Mouse (Mus musculus) embryo, embryonic 10.5 days (tissue): Measurements from ENCODE around the gene Apba2.

ENCODE experiments used
- DNase-seq: peaks from one replicate; pipeline ENCODE4 v3.0.0-alpha.2; 2015; ENCODE audit warnings: low spot score

The Apba2 gene

DNA sequence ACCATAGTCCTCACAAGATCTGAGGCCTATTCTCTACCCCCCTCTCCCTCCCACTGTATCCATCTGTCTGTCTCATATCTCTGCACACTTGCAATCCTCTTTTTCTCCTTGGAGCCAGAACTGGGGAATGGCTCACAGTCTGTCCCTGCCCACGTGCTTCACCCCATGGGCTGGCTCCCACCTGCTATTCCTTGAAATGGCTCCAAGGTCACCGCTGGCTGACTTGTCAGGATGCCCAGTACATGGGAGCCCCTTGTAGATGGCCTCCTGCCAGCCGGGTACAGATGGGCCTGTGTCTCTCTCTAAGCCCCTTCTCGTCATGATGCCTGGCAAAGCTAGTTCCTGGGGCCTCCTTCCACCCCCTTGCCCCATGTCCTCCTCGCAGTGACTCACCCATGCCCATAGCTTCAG lies 226.7 kb downstream of the Apba2 start:
- DNase-seq: no peak

DNA sequence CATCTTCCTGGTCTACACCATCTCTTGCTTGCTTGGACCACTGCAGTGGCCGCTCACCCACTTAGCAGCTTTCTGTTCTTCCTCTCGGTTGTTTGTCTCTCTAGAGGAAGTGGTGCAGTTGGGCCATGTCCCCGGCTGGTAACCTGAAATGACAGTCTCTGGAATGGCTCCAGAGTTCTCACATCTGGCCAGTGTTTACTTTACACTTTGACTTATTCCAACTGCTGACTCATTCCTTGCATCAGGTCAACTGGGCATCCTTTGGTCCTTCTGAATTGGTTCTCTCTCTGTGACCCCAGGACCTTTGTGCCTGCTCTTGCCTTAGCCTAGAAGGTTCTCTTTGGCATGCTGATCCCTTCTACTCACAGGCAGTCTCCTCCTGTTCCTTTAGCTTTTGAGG lies 227.3 kb downstream of the Apba2 start:
- no peak for DNase-seq

DNA sequence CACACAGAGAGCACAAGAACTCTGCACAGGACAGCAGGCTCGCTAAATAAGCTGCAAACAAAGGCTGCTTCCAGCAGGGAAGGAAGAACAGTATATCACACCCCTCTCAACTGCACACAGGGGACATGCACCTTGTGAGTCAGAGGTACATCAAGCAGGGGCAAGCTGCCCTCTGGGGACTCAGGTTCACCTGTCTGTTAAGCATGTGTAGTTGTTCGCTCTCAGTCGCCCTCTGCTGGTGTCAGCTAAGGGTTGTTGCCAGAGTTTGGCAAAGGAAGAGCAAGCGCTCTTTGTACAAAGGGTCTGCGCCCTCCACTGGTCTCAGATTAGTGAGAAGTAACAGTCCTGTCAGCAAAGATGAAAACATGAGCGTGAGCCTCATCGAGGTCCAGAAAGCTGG lies 228.3 kb downstream of the Apba2 start:
- DNase-seq: peak; percentile 83

DNA sequence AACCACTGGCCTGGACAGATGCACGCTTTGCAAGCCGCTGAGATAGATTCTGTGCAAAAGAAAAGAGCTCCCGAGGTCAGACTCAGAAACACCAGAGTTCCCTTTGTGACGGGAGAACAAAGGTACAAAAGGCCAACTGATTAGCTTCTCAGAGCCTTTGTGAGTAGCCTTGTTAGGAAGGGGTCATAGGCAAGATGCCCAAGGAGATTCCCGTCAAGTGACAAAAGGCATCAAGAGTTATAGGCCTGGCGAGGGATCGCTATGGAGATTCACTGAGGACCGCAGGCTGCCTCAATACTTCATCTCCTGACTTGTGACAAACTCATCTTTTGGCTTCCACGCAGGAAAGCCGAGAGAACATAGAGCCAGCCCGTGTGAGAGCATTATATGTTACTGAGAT lies 237.6 kb downstream of the Apba2 start:
- DNase-seq: peak; percentile 80

DNA sequence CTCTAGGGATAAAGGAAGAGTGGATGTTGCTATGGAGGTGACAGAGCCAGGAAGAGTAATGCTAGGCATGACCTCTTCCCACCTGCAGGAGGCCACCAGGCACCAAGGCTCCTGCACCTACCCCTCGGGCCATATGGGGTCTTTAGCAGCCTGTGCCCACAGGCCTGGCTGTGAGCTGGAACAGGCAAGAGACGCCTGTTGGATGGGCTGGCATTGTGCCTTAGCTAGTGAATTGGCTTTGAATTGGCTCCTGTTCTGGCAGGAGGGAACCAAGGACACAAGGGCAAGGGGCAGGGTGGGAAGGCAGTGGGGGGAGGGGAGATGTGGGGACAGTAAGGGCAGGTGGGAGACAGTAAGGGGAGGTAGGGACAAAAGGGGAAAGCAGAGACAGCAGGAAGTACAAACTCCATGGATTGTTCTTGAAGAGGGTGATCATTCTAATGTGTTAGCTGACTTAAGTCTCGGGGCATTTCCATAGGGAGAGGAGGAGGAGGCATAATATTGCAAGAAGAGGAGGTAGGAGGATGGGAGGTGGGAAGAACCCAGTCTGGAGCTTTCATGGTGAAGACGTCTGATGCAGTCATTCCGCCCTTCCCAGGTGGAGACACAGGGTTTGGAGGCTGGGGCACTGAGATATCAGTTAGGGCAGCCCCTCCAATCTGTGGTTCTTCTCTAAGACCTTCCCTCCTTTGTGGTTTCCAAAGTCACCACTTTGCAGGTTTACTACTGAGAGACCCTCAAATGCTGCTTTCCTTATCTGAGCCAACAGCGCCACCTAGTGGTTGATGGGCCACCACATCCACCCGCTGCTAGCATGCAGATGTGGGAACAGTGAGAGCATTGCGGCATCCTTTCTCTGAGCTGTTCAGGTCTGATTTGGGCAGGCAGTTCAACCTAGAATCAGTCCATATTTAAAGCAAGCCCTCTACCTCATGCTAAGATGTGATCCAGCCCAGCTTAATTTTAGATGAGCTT lies 240.1 kb downstream of the Apba2 start:
- DNase-seq: peak; percentile 94

DNA sequence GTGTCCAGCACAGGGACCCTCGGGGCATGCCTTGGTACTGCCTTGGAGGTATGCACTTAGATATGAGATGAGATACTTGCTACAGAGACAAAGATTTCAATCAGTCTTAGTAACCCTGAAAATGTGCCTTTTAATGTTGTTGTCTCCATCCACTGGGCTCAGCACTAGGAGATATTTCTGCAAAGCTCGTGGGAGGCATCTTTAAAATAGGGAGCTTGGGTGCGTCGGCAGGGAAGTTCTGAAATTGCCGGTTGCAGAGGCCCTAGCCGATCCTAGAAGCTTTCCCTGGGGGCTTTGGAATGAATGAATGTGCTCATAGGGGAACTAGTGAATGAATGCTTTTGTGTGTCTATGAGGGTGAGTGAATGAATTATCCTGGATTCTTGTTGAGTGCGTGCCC lies 242.1 kb downstream of the Apba2 start:
- no peak for DNase-seq

DNA sequence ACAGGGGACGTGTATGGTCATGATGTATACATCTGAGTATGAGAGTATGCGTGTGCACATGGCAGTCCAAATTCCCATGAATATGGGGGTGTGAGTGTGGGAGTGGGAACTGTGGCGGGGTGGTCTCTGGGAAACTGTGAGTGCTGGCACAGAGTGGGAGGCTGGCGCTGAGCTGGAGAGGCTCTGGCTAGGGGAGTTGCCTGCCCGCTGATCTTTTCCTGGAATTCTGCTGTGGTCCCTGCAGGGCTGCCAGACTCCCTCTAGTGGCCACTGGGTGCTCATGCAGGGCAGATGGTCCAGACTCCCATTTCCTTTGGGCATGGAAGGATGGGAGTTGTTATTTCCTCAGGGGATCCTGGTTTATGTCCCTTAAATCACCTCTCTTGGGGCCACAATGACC lies 250.0 kb downstream of the Apba2 start:
- DNase-seq: peak; percentile 86

DNA sequence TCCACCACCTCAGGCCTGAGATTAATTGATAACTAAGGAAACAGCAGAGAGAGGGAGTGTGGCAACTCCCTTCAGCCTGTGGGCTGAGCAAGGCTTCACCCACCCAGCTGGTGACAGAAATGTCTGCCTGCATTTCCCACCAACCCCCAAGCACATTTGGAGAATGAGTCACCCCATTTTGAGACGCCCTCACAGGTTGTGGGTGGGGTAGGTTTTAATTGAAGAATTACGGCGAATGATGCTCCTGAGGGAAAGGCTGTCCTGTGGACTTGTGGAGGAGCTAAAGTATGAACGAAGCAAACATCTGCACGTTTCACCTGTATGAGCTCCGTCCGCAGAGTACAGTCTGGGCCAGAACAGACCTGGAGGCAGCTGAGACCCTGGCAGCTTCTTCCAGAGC lies 250.6 kb downstream of the Apba2 start:
- DNase-seq: no peak

DNA sequence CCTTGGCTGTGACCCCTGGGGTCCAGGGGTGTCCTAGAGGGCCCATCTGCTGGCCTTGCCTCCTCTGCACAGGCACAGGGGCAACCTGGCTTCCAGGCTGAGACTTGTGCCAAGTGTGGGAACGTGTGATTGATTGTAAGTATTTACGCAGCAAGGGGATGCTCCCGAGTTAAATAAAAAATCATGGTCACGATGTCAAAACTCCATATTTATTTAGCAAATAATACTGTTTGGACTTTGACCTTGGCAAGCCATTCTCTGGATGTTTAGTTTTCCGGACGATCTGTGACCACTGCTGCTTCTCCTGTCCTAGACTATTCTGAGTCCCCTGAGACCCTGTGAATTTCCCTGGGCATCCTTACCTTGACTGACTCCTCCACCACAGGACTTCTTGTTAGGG lies 252.2 kb downstream of the Apba2 start:
- DNase-seq: no peak

DNA sequence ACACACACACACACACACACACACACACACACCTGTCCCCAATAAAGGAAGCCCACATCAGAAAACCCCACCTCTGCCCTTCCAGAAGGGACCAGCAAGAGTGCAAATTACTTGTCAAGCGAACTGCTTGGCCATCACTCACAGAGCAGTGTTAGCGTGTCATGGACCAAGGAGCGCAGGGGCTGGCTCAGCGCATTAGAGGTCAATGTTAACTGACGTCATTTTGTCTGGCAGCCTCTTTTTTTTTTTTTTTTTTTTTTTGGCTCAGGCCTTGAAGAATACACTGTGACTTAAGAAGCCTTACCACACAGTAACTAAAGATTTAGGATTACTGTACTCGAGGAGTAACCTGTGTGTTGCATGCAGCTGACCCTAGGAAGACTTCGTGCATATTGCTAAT lies 252.7 kb downstream of the Apba2 start:
- no peak for DNase-seq

DNA sequence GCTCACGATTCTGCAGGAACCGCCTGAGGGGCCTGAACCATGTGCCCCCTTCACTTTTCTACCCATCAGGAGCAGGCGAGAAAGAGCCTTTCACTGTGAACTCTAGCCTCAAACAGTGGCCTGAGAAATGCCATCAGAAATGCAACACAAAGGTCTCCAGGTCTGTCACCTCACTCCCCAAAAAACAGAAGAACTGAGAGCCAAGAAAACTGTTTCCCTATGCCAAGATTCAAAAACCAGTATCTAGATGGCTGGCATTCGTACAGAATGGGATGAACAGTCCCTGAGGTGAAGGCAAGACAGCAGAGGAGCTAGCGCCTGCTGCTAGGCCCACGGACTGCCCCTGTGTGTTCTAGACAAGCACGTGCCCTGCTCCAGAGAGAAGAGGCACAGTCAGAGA lies 253.6 kb downstream of the Apba2 start:
- no peak for DNase-seq

DNA sequence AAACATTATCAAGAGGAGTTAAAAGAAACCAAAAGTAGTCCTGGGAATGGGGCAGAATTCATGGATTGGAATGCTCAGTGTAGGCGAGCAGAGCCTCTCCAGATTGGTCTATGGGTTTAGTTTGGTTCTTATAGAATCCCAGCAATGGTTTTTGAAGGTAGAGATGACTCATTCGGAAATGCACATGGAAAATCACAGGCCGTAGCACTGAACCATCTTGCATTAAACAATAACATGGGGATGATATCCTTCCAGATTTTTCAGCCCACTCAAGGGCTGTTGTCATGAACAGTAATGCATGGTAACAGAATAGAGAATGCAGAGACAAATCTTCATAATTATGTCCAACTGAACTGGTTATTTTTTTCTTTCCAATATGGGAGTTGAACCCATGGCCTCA lies 264.1 kb downstream of the Apba2 start:
- DNase-seq: no peak

DNA sequence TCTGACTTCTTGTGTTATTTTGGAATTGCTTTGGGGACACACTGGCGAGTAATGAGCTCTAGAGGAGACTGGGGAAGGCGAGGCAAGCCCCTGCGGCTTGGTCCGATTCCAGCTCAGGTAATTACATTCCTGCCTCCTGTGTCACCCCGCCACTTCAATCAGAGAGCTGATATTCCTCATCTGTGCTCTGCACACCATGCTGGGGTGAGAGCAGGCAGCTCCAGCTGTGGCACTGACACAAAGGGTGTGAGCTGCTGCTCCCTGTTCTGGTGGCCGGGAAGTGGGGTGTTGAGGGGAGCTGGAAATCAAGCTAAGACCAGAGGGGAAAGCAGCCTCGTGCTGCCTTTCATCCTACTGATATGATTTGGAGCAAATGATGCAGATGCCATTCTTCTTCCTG lies 268.3 kb downstream of the Apba2 start:
- no peak for DNase-seq

DNA sequence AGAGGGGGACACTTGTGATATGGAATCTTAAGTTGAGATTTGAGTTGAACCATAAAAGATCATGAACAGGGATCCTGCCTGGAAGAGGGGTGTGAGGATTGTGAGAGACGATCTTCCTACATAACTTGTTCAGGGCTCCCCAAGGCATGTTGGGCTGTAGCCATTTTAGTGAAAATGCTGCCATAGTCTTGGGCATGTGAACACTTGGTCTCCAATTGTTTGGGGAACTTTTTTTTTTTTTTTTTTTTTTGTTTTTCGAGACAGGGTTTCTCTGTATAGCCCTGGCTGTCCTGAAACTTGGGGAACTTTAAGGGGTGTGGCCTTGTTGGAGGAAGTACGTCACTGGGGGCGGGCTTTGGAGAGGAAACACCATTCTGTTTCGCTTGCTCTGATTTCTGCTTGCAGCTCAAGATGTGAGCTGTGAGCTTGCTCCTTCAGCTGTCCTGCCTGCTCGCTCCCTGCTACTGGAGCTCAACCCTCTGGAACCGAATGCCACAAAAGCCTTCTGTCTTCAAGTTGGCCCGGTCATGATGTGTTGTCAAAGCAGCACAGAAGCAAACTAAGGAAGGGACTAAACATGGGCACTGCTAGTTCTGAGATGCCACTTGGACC lies 269.4 kb downstream of the Apba2 start:
- peak; percentile 38 for DNase-seq

DNA sequence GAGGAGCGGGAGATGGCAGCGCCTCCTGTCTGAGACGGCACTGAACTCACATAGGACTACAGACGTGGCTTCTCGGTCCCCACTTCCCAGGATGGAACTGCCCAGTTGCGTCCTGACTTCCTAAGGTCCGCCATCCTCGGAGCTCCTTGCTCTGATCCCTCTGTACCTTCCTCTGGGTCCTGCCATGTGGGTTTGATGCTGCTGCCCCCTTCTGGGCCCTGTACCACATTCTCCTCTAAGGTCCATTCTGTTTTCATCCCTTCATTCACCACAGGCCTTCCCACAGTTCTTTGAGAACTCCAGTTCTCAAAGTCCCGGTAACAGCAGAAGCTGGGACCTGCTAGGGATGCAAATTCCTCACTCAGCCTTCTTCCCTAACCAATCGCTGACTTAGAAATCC lies 272.0 kb downstream of the Apba2 start:
- DNase-seq: peak; percentile 33

DNA sequence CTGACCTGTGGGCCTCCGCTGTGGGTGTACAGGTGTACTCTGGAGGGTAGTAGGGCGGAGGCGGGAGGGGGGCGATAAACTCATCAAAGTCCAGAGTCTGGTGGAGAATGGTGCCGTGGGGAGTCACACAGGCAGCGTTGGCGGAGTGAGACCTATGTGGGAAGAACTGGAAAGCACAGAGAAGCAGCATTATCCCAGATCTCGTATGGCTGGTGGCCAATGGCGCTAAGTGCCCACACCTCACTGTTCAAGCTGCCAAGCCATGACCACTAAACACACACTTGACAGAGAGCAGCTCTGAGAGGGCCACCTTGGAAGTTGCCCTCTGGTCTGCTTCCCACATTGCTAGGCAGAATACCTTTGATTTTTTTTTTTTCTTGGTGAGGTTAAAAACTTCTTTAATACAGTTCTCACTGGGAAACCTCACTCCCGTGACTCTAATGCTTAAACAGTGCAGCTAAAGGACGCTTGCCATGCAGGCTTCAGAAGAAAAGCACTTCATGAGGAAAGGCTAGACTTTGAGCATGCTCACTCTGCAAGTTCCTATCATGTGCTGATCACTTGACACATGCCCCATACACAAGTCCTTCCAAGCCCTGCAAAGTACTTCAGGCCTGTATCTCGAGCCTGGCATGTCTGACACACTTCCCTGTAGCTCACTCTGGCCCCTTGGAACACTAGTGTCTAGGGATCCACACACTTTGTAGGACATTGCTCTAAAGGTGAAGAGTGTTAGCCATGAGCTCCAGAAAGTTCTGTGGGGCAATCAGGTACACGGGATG lies 275.4 kb downstream of the Apba2 start:
- DNase-seq: no peak

DNA sequence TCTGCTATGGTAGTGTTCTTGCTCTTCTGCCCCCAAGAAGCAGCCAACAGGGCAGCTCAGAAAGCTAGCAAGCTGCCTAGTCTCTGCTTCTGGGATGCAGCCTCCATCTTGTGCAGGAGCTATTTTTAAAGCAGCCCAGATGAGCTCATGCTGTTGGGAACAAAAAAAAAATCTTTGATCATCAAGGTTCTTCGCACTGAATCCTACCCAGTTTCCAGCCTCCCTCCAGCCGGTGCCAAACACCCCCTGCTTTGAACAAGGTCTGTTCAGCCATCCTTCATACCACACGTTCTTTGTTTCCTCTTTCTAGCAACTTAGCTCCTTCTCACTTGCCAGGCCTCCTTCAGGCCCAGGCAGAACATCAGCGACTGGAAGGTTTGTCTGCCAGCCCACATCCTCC lies 278.0 kb downstream of the Apba2 start:
- no peak for DNase-seq

DNA sequence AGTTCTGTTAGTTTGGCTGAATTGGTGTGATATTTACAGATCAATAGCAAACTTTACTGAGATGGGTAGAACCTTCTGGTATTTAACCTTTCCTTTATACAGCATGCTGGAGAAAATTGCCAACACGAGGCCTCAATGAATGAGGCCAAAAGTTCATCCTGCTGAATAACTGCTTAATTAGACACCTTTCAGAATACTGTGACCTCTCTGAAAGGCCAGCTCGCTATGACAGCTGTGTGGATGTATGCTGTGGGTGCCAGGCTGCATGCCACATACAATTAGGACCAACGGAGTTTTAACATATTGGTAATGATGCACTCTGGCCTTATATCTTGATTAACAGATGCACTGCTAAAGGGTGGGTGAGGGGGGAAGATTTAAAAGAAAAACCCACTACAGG lies 283.5 kb downstream of the Apba2 start:
- DNase-seq: no peak

DNA sequence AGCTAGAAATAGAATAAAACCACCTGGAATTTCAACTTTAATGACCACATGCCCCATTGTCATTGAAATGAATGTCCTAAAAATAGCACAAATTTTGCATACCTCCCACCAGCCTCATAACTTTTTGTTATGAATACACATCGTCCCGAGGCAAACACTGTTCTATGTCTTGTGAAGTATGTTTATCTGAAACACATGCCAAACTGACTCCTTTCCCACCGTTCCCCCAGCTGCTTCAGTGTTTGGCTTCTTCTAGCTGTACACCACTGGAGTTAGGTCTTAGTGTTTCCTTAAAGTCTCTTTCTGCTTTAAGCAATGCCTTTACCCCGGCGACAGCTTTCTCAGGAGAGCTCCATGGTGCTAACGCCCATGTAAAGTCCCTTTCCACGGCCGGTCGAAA lies 289.6 kb downstream of the Apba2 start:
- DNase-seq: no peak

DNA sequence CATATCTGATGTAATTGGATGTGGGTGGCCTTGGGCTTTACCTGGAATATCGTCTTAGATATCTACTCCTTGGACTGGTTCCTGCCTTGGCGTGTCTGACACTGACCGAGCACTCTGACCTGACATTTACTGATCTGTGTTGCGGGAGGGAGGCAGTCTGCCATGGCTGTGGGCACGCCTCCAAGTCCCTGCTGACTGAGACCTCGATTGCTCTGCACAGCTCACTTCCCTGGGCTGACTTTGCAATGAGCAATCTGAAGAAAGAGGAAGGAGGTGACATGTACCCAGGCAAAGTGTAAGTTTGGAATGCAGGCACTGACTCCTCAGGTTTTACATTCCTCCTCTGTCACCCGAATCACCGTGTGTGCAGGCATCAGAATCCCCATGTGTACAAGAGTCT lies 290.5 kb downstream of the Apba2 start:
- DNase-seq: no peak

DNA sequence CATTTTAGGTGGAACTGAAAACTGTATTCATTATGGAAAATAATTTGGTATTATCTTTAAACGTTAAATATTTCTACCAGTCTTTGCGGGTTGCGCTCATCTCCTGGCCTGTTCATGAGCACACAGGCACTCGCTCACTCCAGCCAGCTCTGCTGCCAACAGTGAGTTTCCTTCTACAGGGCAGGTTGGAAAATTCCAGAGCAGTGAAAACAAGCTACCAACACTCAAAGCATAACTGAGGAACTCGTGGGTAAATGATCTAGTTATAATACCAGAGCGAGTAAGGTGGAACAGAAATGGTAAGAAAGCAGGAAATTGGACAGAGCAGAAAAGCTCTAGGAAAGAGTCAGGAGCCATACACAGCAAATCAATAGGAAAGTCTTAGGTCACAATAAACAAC lies 294.0 kb downstream of the Apba2 start:
- DNase-seq: no peak
